Mouse (Mus musculus): ENCODE data around the gene Bpi. TPM values are rescaled to one million over a fixed set of nuclear protein-coding genes. Genes with fewer than 3 reads are reported as not detected.

Bpi gene
- polyA plus RNA-seq, 1 experiment from 2014 or later, result not detected

DNA sequence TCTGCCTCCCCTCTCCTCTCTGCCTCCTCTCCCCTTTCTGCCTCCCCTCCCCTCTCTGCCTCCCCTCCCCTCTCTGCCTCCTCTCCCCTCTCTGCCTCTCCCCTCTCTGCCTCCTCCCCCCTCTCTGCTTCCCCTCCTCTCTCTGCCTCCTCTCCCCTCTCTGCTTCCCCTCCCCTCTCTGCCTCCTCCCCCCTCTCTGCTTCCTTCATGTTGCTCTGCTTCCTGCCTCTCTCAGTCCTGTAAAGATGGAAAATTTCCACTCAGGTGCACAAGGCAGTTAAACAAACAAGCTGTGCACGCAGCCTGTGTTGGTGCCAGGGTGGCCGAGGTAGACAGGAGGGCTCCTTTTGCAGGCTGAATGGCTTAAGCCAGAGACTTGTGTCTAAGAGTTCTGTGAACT is 15.8 kb downstream of the Bpi start:
- H3K27ac ChIP-seq (ENCODE audit: low read length), result no peak overlapping the region
- WGBS, result 7% methylated on average over 2 of the region's 2 CpGs

DNA sequence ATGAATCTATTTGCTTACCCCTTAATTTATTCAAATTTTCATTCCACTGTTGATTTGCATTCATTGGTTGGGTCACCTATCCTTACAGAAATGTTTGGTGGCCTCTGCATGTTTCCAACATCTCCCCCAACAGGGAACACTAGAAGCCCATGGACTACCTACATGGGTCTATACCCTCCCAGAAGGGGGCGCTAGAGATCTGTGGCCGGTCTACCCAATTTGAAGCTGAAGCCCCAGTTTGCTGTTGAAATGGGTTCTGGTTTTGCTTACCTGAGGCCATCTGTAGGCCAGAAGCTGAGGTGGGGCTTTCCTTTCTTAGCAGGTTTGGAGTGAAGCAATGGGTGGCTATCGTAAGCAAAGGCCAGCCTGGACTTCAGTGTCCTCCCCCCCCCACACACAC is 17.5 kb downstream of the Bpi start:
- WGBS, result 82% methylated on average over 3 of the region's 3 CpGs
- no peak for ATAC-seq (ENCODE audit: insufficient number of reproducible peaks, insufficient read depth, low FRiP score, low read depth)
- H3K9ac ChIP-seq (replicated peaks; ENCODE audit: low read depth, low read length), result no peak overlapping the region

More for the DNA sequence above, 15.8 kb downstream of the Bpi start:
- no peaks in the 10 kb centered on the region for H3K36me3 ChIP-seq (ENCODE audit: control insufficient read depth, insufficient read depth, low read length)
- H3K4me3 ChIP-seq (ENCODE audit: low read depth, low read length), result no peak overlapping the region
- H3K27me3 ChIP-seq (ENCODE audit: control insufficient read depth, insufficient read depth, low read length), result no peaks in the 10 kb centered on the region
- no peak overlapping the region for H3K4me2 ChIP-seq (replicated peaks; ENCODE audit: low read depth, low read length)
- no peak overlapping the region for H3K9ac ChIP-seq (replicated peaks; ENCODE audit: low read depth, low read length)
- H3K9me3 ChIP-seq (ENCODE audit: control insufficient read depth, low read depth, low read length), result no peaks in the 10 kb centered on the region
- H3K4me1 ChIP-seq (ENCODE audit: control insufficient read depth, insufficient read depth, low read length), result no peaks in the 10 kb centered on the region
- ATAC-seq (ENCODE audit: insufficient number of reproducible peaks, insufficient read depth, low FRiP score, low read depth), result no peak

DNA sequence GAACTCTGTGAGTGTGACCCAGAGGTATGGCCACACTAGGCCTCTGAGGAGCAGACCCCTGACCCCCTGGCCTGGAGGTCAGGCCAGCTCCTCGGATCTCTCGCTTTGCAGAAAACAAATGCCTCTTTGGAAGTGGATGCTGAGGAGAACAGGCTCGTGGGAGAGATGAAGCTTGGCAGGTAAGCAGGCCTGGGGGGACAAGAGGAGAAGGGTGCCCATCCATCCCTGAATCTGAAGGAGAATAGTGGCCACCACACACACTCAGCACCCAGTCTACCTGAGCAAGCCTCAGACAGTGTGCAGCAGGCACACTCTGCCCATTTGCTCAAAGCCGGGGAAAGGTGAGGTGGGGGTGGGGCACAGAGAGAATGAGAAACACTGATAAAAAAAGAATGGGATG is 17.9 kb downstream of the Bpi start:
- Histone ChIP-seq H3K4me2 (replicated peaks; ENCODE audit: low read depth, low read length) (no peak overlapping the region), H3K36me3 (ENCODE audit: control insufficient read depth, insufficient read depth, low read length) (no peaks in the 10 kb centered on the region), H3K27me3 (ENCODE audit: control insufficient read depth, insufficient read depth, low read length) (no peaks in the 10 kb centered on the region), H3K9me3 (ENCODE audit: control insufficient read depth, low read depth, low read length) (no peaks in the 10 kb centered on the region), H3K4me3 (ENCODE audit: low read depth, low read length) (no peak overlapping the region), H3K27ac (ENCODE audit: low read length) (no peak overlapping the region), H3K9ac (replicated peaks; ENCODE audit: low read depth, low read length) (no peak overlapping the region), H3K4me1 (ENCODE audit: control insufficient read depth, insufficient read depth, low read length) (no peaks in the 10 kb centered on the region)
- WGBS, result 52% methylated on average over 4 of the region's 4 CpGs
- no peak for ATAC-seq (ENCODE audit: insufficient number of reproducible peaks, insufficient read depth, low FRiP score, low read depth)

More for the DNA sequence above, 17.5 kb downstream of the Bpi start:
- no peaks in the 10 kb centered on the region for H3K9me3 ChIP-seq (ENCODE audit: control insufficient read depth, low read depth, low read length)
- H3K27ac ChIP-seq (ENCODE audit: low read length), result no peak overlapping the region
- no peak overlapping the region for H3K4me2 ChIP-seq (replicated peaks; ENCODE audit: low read depth, low read length)
- no peaks in the 10 kb centered on the region for H3K4me1 ChIP-seq (ENCODE audit: control insufficient read depth, insufficient read depth, low read length)
- no peaks in the 10 kb centered on the region for H3K36me3 ChIP-seq (ENCODE audit: control insufficient read depth, insufficient read depth, low read length)
- no peaks in the 10 kb centered on the region for H3K27me3 ChIP-seq (ENCODE audit: control insufficient read depth, insufficient read depth, low read length)
- no peak overlapping the region for H3K4me3 ChIP-seq (ENCODE audit: low read depth, low read length)

DNA sequence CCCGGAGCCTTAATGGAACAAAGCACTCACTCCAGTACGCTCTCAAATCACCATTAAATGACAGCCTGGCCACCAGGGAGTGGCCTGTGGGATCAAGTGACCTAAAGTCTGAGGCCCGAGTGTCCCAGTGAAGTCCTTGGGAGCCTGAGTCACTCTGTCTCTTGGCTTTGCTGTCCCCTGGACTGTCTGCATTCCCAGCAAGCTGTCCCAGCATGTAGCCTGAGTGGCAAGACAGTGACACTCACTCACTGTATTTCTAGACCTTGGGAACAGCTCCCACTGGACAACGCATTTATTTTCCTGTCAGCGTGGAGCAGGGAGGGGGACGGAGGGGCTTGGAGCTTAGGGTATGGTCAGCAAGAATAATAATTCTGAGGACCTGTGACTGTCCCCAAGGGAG is 18.6 kb downstream of the Bpi start:
- Histone ChIP-seq H3K9ac (replicated peaks; ENCODE audit: low read depth, low read length) (no peak overlapping the region), H3K4me2 (replicated peaks; ENCODE audit: low read depth, low read length) (no peak overlapping the region), H3K27me3 (ENCODE audit: control insufficient read depth, insufficient read depth, low read length) (no peaks in the 10 kb centered on the region), H3K4me1 (ENCODE audit: control insufficient read depth, insufficient read depth, low read length) (no peaks in the 10 kb centered on the region), H3K9me3 (ENCODE audit: control insufficient read depth, low read depth, low read length) (no peaks in the 10 kb centered on the region), H3K36me3 (ENCODE audit: control insufficient read depth, insufficient read depth, low read length) (no peaks in the 10 kb centered on the region), H3K27ac (ENCODE audit: low read length) (no peak overlapping the region), H3K4me3 (ENCODE audit: low read depth, low read length) (no peak overlapping the region)
- no peak for ATAC-seq (ENCODE audit: insufficient number of reproducible peaks, insufficient read depth, low FRiP score, low read depth)
- WGBS, result 71% methylated on average over 6 of the region's 6 CpGs

DNA sequence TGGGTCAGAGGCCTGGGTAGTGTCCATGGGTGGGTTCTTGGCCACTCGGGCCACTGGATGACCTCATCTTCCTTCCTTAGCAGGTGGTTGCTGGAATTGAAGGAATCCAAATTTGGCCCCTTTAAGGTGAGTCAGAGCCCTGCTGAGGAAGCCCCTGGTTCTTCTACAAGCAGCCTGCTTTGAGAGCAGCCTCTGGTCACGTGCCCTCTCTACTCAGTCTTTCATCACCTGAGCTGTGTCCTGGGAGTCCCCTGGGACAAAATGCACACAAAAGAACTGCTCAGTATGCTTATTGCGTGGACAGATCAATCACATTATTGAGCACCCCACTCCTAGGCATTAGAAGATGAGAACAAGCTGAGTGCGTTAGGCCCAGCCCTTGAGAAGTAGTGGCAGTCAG is 19.0 kb downstream of the Bpi start:
- no peak for ATAC-seq (ENCODE audit: insufficient number of reproducible peaks, insufficient read depth, low FRiP score, low read depth)
- H3K4me1 ChIP-seq (ENCODE audit: control insufficient read depth, insufficient read depth, low read length), result no peaks in the 10 kb centered on the region

DNA sequence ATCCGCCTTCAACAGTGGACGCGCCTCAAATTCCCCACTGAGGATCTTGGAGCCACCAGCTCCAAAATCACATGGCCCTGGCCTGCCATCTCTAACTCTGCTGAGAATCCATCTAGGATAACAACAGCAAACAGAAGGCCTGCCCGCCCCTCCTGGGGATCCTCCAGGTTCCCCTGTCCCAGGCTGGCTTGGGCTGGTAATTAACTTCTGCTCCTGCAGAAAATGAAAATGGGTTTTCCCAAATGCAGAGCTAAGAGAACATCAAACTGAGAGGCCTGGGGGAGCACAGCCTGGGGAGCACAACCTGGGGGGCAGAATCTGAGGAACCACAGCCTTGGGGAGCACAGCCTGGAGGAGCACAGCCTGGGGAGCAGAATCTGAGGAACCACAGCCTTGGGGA is 21.8 kb downstream of the Bpi start:
- ATAC-seq (ENCODE audit: insufficient number of reproducible peaks, insufficient read depth, low FRiP score, low read depth), result no peak
- WGBS, result 87% methylated on average over 4 of the region's 4 CpGs
- Histone ChIP-seq H3K27ac (ENCODE audit: low read length) (no peak overlapping the region), H3K27me3 (ENCODE audit: control insufficient read depth, insufficient read depth, low read length) (no peaks in the 10 kb centered on the region), H3K36me3 (ENCODE audit: control insufficient read depth, insufficient read depth, low read length) (no peaks in the 10 kb centered on the region), H3K4me3 (ENCODE audit: low read depth, low read length) (no peak overlapping the region), H3K9ac (replicated peaks; ENCODE audit: low read depth, low read length) (no peak overlapping the region), H3K4me2 (replicated peaks; ENCODE audit: low read depth, low read length) (no peak overlapping the region), H3K9me3 (ENCODE audit: control insufficient read depth, low read depth, low read length) (no peaks in the 10 kb centered on the region), H3K4me1 (ENCODE audit: control insufficient read depth, insufficient read depth, low read length) (no peaks in the 10 kb centered on the region)

More for the DNA sequence above, 19.0 kb downstream of the Bpi start:
- Histone ChIP-seq H3K4me2 (replicated peaks; ENCODE audit: low read depth, low read length) (no peak overlapping the region), H3K4me3 (ENCODE audit: low read depth, low read length) (no peak overlapping the region), H3K27ac (ENCODE audit: low read length) (no peak overlapping the region), H3K27me3 (ENCODE audit: control insufficient read depth, insufficient read depth, low read length) (no peaks in the 10 kb centered on the region), H3K9ac (replicated peaks; ENCODE audit: low read depth, low read length) (no peak overlapping the region), H3K36me3 (ENCODE audit: control insufficient read depth, insufficient read depth, low read length) (no peaks in the 10 kb centered on the region), H3K9me3 (ENCODE audit: control insufficient read depth, low read depth, low read length) (no peaks in the 10 kb centered on the region)
- 75% methylated on average over 4 of the region's 4 CpGs for WGBS

DNA sequence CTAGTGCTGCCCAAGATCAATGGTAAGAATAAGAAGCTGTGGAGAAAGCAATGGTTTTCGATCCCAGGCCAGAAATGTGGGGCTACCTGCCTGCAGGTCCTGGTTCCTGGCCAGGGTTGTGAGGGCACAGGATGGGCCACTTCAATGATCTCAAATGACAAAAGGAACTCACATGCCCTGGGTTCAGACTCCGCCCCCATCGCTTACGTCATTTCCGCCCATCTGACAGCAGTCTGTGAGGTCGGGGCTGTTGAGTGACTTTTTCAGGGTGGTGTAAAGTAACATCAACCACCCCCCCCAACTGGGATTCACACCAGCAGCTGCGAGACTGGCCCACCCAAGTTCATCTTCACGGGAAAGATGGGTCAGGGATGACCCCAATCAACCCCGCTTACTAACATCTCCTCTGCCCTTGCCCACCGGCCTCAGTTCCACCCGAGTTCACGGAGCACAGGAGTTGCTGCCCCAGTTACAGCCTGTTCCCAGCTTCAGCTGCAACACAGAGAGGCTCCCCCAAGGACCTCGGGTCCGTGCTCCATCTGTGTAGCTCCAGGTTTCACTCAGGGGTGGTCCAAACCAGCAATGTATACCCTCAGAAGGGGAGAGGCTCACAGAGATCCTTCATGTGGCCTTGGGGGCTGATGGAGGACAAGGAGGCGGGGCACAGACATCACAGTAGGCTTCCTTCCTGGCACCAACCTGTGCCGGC is 23.8 kb downstream of the Bpi start:
- Histone ChIP-seq H3K27me3 (ENCODE audit: control insufficient read depth, insufficient read depth, low read length) (no peaks in the 10 kb centered on the region), H3K9me3 (ENCODE audit: control insufficient read depth, low read depth, low read length) (no peaks in the 10 kb centered on the region), H3K4me2 (replicated peaks; ENCODE audit: low read depth, low read length) (no peak overlapping the region), H3K27ac (ENCODE audit: low read length) (no peak overlapping the region), H3K4me1 (ENCODE audit: control insufficient read depth, insufficient read depth, low read length) (no peaks in the 10 kb centered on the region), H3K9ac (replicated peaks; ENCODE audit: low read depth, low read length) (no peak overlapping the region), H3K36me3 (ENCODE audit: control insufficient read depth, insufficient read depth, low read length) (no peaks in the 10 kb centered on the region), H3K4me3 (ENCODE audit: low read depth, low read length) (no peak overlapping the region)
- 58% methylated on average over 16 of the region's 16 CpGs for WGBS
- ATAC-seq (ENCODE audit: insufficient number of reproducible peaks, insufficient read depth, low FRiP score, low read depth), result no peak

DNA sequence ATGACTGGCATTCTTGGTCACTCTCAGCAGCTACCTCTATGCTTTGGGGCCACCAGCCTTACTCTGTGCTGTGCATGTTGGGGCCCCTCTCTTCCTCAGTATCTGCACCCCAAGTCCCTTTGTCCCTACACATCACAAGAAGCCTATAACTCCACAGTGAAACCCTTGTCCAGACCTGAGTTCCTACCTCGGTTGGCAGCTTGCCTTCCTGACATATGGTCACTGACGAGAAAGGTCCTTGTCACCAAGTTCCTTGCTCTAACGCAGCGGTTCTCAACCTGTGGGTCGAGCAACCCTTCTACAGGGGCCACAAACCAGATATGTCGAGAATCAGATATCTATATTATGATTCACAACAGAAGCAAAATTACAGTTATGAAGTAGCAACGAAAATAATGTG is 25.2 kb downstream of the Bpi start:
- no peak overlapping the region for H3K9ac ChIP-seq (replicated peaks; ENCODE audit: low read depth, low read length)
- ATAC-seq (ENCODE audit: insufficient number of reproducible peaks, insufficient read depth, low FRiP score, low read depth), result no peak
- no peaks in the 10 kb centered on the region for H3K4me1 ChIP-seq (ENCODE audit: control insufficient read depth, insufficient read depth, low read length)
- no peak overlapping the region for H3K27ac ChIP-seq (ENCODE audit: low read length)
- WGBS, result 77% methylated on average over 7 of the region's 7 CpGs
- no peaks in the 10 kb centered on the region for H3K36me3 ChIP-seq (ENCODE audit: control insufficient read depth, insufficient read depth, low read length)
- no peaks in the 10 kb centered on the region for H3K9me3 ChIP-seq (ENCODE audit: control insufficient read depth, low read depth, low read length)
- no peaks in the 10 kb centered on the region for H3K27me3 ChIP-seq (ENCODE audit: control insufficient read depth, insufficient read depth, low read length)
- H3K4me3 ChIP-seq (ENCODE audit: low read depth, low read length), result no peak overlapping the region
- no peak overlapping the region for H3K4me2 ChIP-seq (replicated peaks; ENCODE audit: low read depth, low read length)

DNA sequence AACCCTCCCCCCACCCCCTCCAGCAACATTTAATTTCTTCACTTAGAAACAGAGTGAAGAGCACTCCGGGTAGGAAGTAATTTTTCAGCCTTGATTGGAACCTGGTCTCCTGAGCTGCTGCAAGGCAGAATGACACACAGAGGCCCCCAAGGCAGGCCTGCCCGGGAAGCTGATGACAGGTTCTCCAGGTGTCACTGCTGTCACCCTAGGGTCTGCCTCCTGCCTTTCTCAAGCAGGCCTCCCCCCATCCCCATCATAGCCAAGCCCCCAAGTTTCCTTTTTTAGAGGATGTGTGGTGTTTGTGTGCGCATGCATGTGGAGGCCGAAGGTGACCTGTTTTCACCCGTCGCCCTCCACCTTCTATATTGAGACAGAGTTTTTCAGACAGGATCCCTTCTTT is 25.9 kb downstream of the Bpi start:
- no peak overlapping the region for H3K27ac ChIP-seq (ENCODE audit: low read length)
- no peaks in the 10 kb centered on the region for H3K9me3 ChIP-seq (ENCODE audit: control insufficient read depth, low read depth, low read length)
- H3K4me2 ChIP-seq (replicated peaks; ENCODE audit: low read depth, low read length), result no peak overlapping the region
- WGBS, result 72% methylated on average over 6 of the region's 6 CpGs
- no peaks in the 10 kb centered on the region for H3K27me3 ChIP-seq (ENCODE audit: control insufficient read depth, insufficient read depth, low read length)
- ATAC-seq (ENCODE audit: insufficient number of reproducible peaks, insufficient read depth, low FRiP score, low read depth), result no peak
- no peak overlapping the region for H3K9ac ChIP-seq (replicated peaks; ENCODE audit: low read depth, low read length)
- no peaks in the 10 kb centered on the region for H3K4me1 ChIP-seq (ENCODE audit: control insufficient read depth, insufficient read depth, low read length)
- no peak overlapping the region for H3K4me3 ChIP-seq (ENCODE audit: low read depth, low read length)
- no peaks in the 10 kb centered on the region for H3K36me3 ChIP-seq (ENCODE audit: control insufficient read depth, insufficient read depth, low read length)

Measured in stomach, embryonic 14.5 days (tissue).